Mouse (Mus musculus): ENCODE measurements around the gene Arhgap1.

Gene Arhgap1

DNA sequence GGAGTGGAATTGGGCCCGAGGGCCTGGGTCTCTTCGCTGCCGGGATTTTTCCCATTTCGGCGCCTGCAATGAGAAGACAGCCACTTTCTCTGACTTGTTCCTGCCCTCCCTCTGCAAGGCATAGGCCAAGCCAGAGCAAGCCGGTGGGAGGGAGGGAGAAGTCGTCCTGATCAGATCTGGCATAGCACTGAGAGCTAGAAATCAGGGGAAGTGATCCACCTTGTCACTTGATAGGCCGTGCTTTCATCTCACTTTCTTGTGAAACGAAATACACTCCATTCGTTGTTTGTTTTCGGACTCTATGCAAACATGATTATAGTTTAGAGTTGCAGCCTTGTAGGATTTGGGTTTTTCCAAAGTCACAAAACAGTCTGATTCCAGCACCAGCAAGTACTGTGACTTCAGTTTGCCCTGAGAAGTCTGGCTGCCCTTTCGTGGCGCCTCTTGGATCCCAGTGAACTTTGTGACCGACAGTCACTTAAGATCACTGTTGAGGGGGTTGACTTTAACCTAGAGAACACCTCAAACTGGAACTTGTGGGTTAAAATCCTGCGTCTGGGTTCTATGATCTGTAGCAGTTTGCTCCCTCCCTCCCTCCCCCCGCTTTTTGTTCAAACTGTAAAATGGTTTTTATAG lies 818 bp downstream of the Arhgap1 start:
- no peak for DNase-seq

DNA sequence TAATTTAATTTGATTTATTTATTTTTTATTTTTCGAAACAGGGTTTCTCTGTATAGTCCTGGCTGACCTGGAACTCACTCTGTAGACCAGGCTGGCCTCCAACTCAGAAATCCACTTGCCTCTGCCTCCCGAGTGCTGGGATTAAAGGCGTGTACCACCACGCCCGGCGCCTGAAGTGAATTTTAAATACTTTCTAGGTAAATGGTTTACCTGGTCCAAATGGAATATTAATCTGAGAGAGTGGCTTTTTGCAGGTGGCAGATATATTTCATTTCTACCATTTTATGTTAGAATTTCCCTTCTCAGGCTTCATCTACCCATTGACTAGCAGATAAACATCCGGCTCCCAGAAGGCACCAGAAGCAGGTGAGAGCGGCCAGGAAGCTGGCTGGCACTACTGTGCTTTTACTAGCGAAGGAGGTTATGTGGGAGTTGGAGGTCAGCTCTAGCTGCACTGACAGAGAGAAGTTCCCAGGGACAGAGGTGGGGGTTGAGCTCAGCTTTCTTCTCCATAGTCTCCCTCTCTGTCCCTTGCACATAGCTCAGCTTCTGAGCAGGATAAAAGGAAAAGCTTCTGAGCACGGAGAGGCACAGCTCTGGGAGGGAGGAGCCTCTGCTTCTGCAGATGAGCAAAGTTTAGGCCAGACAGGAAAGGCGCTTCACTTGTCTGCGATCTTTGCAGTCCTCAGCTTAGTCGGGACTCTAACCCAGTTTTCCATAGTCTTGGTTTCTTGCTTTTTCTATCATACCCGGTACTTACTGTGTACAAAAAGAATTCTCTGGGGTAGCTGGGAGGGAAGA lies 2.0 kb downstream of the Arhgap1 start:
- no peak for DNase-seq

DNA sequence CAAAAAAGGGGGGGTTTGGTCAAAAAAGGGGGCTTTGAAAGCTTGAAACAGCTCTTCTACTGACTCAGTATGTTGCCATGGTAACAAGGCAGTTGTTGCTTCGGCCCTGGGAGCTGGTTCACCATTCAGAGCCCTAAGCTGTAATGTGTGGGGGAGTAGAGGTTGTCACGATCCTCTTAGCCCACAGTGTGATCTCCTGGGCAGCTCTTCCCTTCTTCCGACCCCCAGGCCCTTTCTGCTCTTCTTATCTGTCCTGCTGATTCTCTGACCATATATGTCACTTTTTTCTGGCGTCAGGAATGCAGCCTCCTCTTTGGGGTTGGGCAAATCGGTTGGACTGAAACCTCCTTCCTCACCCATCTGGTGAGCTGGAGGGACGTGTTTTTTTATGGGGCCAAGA lies 3.2 kb downstream of the Arhgap1 start:
- no peak for DNase-seq

- DNase-seq = no peak
Observed at GRCm38 (mm10) chr2:91655388-91655787, 5.7 kb downstream of the Arhgap1 start.

- no peak for DNase-seq
Observed at GRCm38 (mm10) chr2:91655827-91656226, 6.2 kb downstream of the Arhgap1 start.

- no peak for DNase-seq
Observed at GRCm38 (mm10) chr2:91656774-91657173, 7.1 kb downstream of the Arhgap1 start.

GRCm38 (mm10) chr2:91659657-91660056 lies 10.0 kb downstream of the Arhgap1 start:
- no peak for DNase-seq

GRCm38 (mm10) chr2:91660981-91661380 lies 11.3 kb downstream of the Arhgap1 start:
- no peak for DNase-seq

DNA sequence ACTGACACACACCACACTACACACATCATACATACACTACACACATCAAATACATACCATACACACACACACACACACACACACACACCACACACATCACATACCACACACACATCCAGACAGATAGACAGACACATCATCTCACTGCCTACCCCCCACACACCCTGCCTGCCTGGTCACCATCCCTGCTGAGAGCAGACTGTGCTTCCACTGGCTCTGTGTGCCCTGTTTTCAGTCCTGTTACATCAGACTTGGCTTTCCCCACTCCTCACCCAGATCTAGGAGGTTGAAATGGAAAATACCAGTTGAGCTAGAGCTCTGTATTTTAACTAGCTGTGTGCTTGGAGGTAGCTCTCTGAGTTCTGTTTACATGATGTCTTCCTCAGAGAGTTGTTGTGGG lies 15.1 kb downstream of the Arhgap1 start:
- DNase-seq = no peak

GRCm38 (mm10) chr2:91666386-91666910 lies 16.8 kb downstream of the Arhgap1 start:
- DNase-seq = no peak

- no peak for DNase-seq
Observed at GRCm38 (mm10) chr2:91667747-91668146, 18.1 kb downstream of the Arhgap1 start.

- no peak for DNase-seq
Observed at GRCm38 (mm10) chr2:91669326-91669725, 19.7 kb downstream of the Arhgap1 start.

GRCm38 (mm10) chr2:91670038-91670437 lies 20.4 kb downstream of the Arhgap1 start:
- DNase-seq = no peak

- DNase-seq = no peak
Observed at GRCm38 (mm10) chr2:91673587-91673986, 23.9 kb downstream of the Arhgap1 start.

GRCm38 (mm10) chr2:91674895-91675294 lies 25.2 kb downstream of the Arhgap1 start:
- DNase-seq = no peak

- no peak for DNase-seq
Observed at GRCm38 (mm10) chr2:91676420-91676819, 26.8 kb downstream of the Arhgap1 start.

DNA sequence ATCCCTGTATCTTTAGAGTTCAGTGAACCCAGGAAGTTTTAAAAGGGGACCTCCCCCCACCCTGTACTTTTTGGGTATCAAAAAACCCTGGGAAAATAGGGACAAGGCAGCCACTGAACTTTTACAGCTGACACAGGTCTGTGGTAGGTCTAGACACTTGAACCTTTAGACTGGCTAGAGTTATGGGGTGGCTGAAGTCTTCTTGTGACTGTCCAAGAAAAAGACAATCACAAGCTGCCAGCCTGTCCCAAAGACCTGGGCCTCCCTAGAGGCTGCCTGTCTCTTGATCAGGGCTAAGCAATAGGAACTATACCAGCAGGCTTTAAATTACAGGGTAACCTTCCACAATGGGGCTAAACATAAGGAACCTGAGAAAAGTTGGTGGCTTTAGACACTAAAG lies 27.3 kb downstream of the Arhgap1 start:
- no peak for DNase-seq

- peak; percentile 65 for DNase-seq
Observed at GRCm38 (mm10) chr2:91682850-91683249, 33.2 kb downstream of the Arhgap1 start.

DNA sequence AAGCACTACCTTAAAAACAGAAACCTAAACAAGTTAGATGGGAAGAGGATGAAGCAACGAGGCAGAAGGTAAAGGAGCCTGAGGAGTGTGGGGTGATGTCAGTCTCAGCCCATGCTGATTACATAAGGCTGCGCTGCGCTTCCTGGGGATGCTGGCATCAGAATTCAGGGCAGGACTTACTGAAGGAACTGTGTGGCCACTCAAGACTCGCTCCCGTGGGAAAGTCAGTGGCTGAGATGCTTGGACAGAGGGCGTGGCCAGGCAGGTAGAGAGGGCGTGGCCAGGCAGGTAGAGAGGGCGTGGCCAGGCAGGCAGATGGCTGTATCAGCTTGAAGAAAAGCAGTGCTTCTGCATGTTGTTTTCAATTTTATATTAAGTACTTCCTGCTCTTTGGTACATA lies 34.3 kb downstream of the Arhgap1 start:
- DNase-seq = no peak

DNA sequence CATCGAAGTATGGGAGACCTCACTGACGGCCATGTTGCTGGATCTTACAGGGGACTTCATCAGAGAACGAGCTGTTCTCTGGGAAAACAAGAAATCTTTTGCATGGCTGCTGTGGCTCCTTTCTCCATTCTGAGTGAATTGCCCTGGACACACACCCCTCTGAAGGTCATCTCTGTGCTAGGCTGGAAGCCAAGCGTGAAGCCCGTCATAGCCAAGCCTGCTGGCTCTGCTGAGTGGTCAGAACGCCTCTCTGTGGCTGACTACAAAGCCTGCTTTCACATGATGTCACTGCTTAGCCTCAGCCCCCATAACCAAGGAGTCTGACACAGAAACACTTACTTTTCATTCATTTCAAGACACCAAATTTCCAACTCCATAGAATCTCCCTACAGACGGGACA lies 39.8 kb downstream of the Arhgap1 start:
- no peak for DNase-seq

DNA sequence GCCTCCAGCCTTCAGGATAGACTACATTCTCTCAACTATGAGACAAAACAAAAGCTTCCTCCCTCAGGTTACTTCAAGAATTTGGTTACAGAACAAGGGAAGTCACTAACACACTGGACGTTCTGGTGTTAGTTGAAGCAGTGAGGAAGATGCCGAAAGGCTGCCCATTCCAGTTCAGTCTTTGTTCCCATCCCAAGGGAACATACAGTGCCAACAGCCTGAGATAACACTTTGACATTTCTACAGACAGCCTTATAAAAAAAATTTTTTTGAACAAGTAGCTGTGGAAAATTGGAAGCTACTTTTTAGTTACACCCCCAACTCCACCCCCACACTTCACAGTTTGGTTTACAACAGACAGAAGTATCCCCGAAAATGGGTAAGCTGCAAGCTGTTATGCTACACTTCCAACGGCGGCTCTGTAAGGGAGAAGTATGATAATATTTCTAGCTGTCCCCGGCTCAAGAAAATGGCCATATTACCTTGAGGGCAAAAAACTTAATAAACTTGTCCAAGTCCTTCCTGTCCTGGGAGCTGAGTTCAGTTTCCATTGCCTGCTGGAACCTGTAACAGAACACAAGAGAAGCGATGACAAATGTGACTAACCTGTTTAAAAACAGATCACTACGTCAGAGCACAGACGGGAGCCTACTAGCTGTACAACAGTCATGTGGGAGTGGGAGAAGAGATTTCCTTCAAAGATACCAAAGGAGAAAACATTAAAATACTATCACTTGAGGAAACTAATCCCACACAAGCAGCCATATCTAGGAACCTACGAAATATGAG lies 46.0 kb downstream of the Arhgap1 start:
- DNase-seq = no peak

DNA sequence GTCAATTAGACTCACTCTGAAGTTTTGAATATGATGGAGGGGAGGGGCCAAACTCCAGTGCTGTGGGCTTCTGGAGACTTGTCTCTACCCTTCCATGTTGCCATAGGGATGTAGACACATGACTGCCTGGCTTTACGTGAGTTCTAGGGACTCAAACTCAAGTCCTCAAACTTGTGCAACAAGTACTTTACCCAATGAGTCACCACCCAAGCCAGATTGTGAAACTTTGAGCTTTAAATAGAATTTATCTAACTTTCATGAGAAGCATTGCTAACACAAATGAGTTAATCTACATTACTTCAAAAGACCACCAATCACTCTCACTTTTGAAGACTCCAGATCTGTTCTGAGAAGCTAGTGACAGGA lies 46.5 kb downstream of the Arhgap1 start:
- DNase-seq = no peak

GRCm38 (mm10) chr2:91699225-91699624 lies 49.6 kb downstream of the Arhgap1 start:
- DNase-seq = no peak

GRCm38 (mm10) chr2:91701366-91701765 lies 51.7 kb downstream of the Arhgap1 start:
- DNase-seq = no peak
